Mouse (Mus musculus) forebrain, postnatal 0 days (tissue): Measurements from ENCODE around the gene Sash1. TPM values are rescaled to one million over a fixed set of nuclear protein-coding genes. Genes with fewer than 3 reads are reported as not detected.

Source experiments
- ATAC-seq: fragments of 200-750 bp; cut with Nextera tagmentation; 2 replicates; pipeline ENCODE4 v1.8.0; 2017; ENCODE audit warnings: mild to moderate bottlenecking, moderate library complexity
- DNase-seq: peaks from one replicate; pipeline ENCODE4 v3.0.0-alpha.2; 2015
- H3K27ac ChIP-seq: fragments of 300-500 bp; sonication (generic); 2 replicates; pipeline ENCODE4 v1.5.1; 2014; ENCODE audit warnings: low read depth, mild to moderate bottlenecking, antibody characterized with exemption, low read length, moderate library complexity, mixed read lengths
- H3K27me3 ChIP-seq: fragments of 300-500 bp; sonication (generic); 2 replicates; pipeline ENCODE4 v1.6.1; 2014; ENCODE audit warnings: mild to moderate bottlenecking, low read length, mixed read lengths; ENCODE audit not compliant: insufficient read depth
- H3K36me3 ChIP-seq: fragments of 300-500 bp; sonication (generic); 2 replicates; pipeline ENCODE4 v1.6.1; 2014; ENCODE audit warnings: mild to moderate bottlenecking, moderate library complexity; ENCODE audit not compliant: insufficient read depth
- H3K4me1 ChIP-seq: fragments of 300-500 bp; sonication (generic); 2 replicates; pipeline ENCODE4 v1.6.1; 2014; ENCODE audit warnings: antibody characterized with exemption; ENCODE audit not compliant: insufficient read depth
- H3K4me2 ChIP-seq: fragments of 300-500 bp; sonication (generic); 2 replicates; pipeline ENCODE4 v1.6.1; 2014; ENCODE audit warnings: low read depth, mild to moderate bottlenecking, moderate library complexity
- H3K4me3 ChIP-seq: fragments of 300-500 bp; sonication (generic); 2 replicates; pipeline ENCODE4 v1.5.1; 2014; ENCODE audit warnings: low read depth, low read length, mixed read lengths
- H3K9ac ChIP-seq: fragments of 300-500 bp; sonication (generic); 2 replicates; pipeline ENCODE4 v1.6.1; 2014; ENCODE audit warnings: mild to moderate bottlenecking
- H3K9me3 ChIP-seq: fragments of 300-500 bp; sonication (generic); 2 replicates; pipeline ENCODE4 v1.6.1; 2016; ENCODE audit warnings: low read length
- CTCF ChIP-seq: sonication (generic); IDR thresholded peaks from 2 replicates; pipeline ENCODE4 v1.5.1; 2016; ENCODE audit warnings: antibody characterized with exemption, control low read depth, low read depth
- WGBS: fragments of 180-500 bp; shearing (Covaris S2); extraction: QIAGEN DNeasy Blood & Tissue Kit; methylation state at CpG from one replicate; pipeline ENCODE4 v1.1.7; 2014; 5-methylcytosine and 5-hydroxymethylcytosine counted together
- polyA plus RNA-seq: library from polyadenylated mRNA; unstranded; fragments of >200 nt; fragmentation: Nextera tagmentation; extraction: Ambion mirVana; gene quantifications from 2 replicates; pipeline ENCODE4 v1.2.1, GENCODE M21; 2015
- total RNA-seq: library from RNA; depleted of rRNA; stranded (reverse); fragments of >200 nt; gene quantifications from 2 replicates; pipeline ENCODE4 v1.2.3, GENCODE M21; 2014

Gene Sash1
- total and polyA plus RNA-seq, 2 experiments from 2014 or later, result 3.6 to 33.3 TPM

GRCm38 (mm10) chr10:8833816-8834464 lies 51.9 kb downstream of the Sash1 start:
- no peak overlapping the region for H3K4me3 ChIP-seq
- no peak overlapping the region for H3K9ac ChIP-seq
- peak; percentile 46 for TF ChIP-seq CTCF
- H3K9me3 ChIP-seq, result no peaks in the 10 kb centered on the region
- H3K36me3 ChIP-seq, result no peaks in the 10 kb centered on the region
- no peak overlapping the region for H3K4me2 ChIP-seq
- no peak for ATAC-seq
- DNase-seq, result no peak
- no peak overlapping the region for H3K27ac ChIP-seq
- H3K27me3 ChIP-seq, result no peaks in the 10 kb centered on the region
- 93% methylated on average over 17 of the region's 17 CpGs for WGBS
- no peaks in the 10 kb centered on the region for H3K4me1 ChIP-seq

GRCm38 (mm10) chr10:8826303-8826702 lies 59.6 kb downstream of the Sash1 start:
- WGBS, result 17% methylated on average over 10 of the region's 10 CpGs
- H3K4me3 ChIP-seq, result no peak overlapping the region
- no peaks in the 10 kb centered on the region for H3K27me3 ChIP-seq
- no peaks in the 10 kb centered on the region for H3K4me1 ChIP-seq
- TF ChIP-seq CTCF, result no peak
- ATAC-seq (peak; percentile 47; the same call in 1 of the 2 replicates), DNase-seq (no peak)
- H3K9me3 ChIP-seq, result no peaks in the 10 kb centered on the region
- no peak overlapping the region for H3K4me2 ChIP-seq
- no peak overlapping the region for H3K27ac ChIP-seq
- H3K9ac ChIP-seq, result no peak overlapping the region
- no peaks in the 10 kb centered on the region for H3K36me3 ChIP-seq

- Histone ChIP-seq H3K4me3 (no peak overlapping the region), H3K27me3 (no peaks in the 10 kb centered on the region), H3K4me2 (no peak overlapping the region), H3K4me1 (no peaks in the 10 kb centered on the region), H3K36me3 (no peaks in the 10 kb centered on the region), H3K27ac (no peak overlapping the region), H3K9me3 (no peaks in the 10 kb centered on the region), H3K9ac (no peak overlapping the region)
- TF ChIP-seq CTCF, result no peak
- DNase-seq (no peak), ATAC-seq (peak; percentile 68)
- WGBS, result 23% methylated on average over 9 of the region's 9 CpGs
These were observed 60.0 kb downstream of the Sash1 start for GRCm38 (mm10) chr10:8825874-8826273.

- Histone ChIP-seq H3K4me2 (no peak overlapping the region), H3K9me3 (no peaks in the 10 kb centered on the region), H3K4me1 (no peaks in the 10 kb centered on the region), H3K27ac (no peak overlapping the region), H3K36me3 (no peaks in the 10 kb centered on the region), H3K27me3 (no peaks in the 10 kb centered on the region), H3K9ac (no peak overlapping the region), H3K4me3 (no peak overlapping the region)
- no peak for ATAC-seq
- DNase-seq, result no peak
- no peak for TF ChIP-seq CTCF
- WGBS, result 87% methylated on average over 5 of the region's 5 CpGs
These were observed 67.8 kb downstream of the Sash1 start for GRCm38 (mm10) chr10:8818066-8818465.

- DNase-seq (no peak), ATAC-seq (no peak)
- no peak overlapping the region for H3K4me3 ChIP-seq
- 73% methylated on average over 18 of the region's 18 CpGs for WGBS
- no peaks in the 10 kb centered on the region for H3K9me3 ChIP-seq
- H3K4me2 ChIP-seq, result no peak overlapping the region
- H3K36me3 ChIP-seq, result no peaks in the 10 kb centered on the region
- TF ChIP-seq CTCF, result no peak
- H3K9ac ChIP-seq, result no peak overlapping the region
- H3K27me3 ChIP-seq, result no peaks in the 10 kb centered on the region
- no peak overlapping the region for H3K27ac ChIP-seq
- no peaks in the 10 kb centered on the region for H3K4me1 ChIP-seq
These were observed 71.8 kb downstream of the Sash1 start for GRCm38 (mm10) chr10:8813984-8814578.

GRCm38 (mm10) chr10:8813259-8813658 lies 72.6 kb downstream of the Sash1 start:
- TF ChIP-seq CTCF, result no peak
- no peak for ATAC-seq
- Histone ChIP-seq H3K36me3 (no peaks in the 10 kb centered on the region), H3K9ac (no peak overlapping the region), H3K4me2 (no peak overlapping the region), H3K4me1 (no peaks in the 10 kb centered on the region), H3K9me3 (no peaks in the 10 kb centered on the region), H3K4me3 (no peak overlapping the region), H3K27ac (no peak overlapping the region), H3K27me3 (no peaks in the 10 kb centered on the region)
- WGBS, result 67% methylated on average over 14 of the region's 14 CpGs
- peak; percentile 19 for DNase-seq

- DNase-seq, result no peak
These were observed 73.1 kb downstream of the Sash1 start for GRCm38 (mm10) chr10:8812807-8813206.

More at GRCm38 (mm10) chr10:8812807-8813206, 73.1 kb downstream of the Sash1 start:
- H3K27me3 ChIP-seq, result no peaks in the 10 kb centered on the region
- no peaks in the 10 kb centered on the region for H3K4me1 ChIP-seq
- H3K9ac ChIP-seq, result no peak overlapping the region
- H3K4me3 ChIP-seq, result no peak overlapping the region
- no peak overlapping the region for H3K27ac ChIP-seq
- no peak overlapping the region for H3K4me2 ChIP-seq
- no peaks in the 10 kb centered on the region for H3K9me3 ChIP-seq
- ATAC-seq, result no peak
- 75% methylated on average over 8 of the region's 8 CpGs for WGBS
- TF ChIP-seq CTCF, result no peak
- no peaks in the 10 kb centered on the region for H3K36me3 ChIP-seq
